Comparison of ENCODE assay signal across 13 mouse cellular contexts in the genomic region with DNA sequence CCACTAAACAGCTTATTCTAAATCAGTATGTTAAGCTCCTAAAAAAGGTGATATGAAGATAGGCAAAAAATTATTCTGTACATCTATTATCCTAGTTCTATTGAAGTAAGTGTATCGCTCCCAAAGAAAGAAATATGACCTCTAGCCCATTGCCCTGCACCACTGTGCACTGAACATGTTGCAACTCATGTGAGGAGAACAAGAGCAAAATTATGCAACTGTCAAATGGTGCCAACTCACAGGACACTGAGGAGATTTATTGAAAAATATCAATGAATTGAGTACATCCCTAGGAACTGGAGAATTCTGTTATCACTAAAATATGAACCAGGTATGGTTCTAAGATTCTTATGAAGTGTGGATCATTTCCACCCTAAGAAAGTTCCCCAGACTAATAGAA.
DNase-seq lines count a peak whose midpoint lies in the region.
"Had no signal": no experiment of that assay in that cellular context is flagged by ENCODE, and none has a peak within 500 bp of the region (broad histone marks: within the 10 kb centered on the region; RNA-seq: fewer than 3 reads in every experiment).

No protein-coding gene starts in this region.

- peak; percentile 1 for DNase-seq in adrenal gland, adult 2 months
- no peak for DNase-seq in adrenal gland, postnatal 36 days
- DNase-seq in adrenal gland, postnatal 14 days, result peak; percentile 16
- no peak for DNase-seq in adrenal gland, adult 8-10 months
- peak; percentile 70 for DNase-seq in fat pad, adult 2 months (ENCODE audit: extremely low read depth, low read depth, low spot score)
- no peak for DNase-seq in kidney, adult 11 months
- DNase-seq: B cell, adult 2 months; cerebellum, adult 11-12 months; cerebellum, adult 2 months; cerebellum, adult 9-10 months; cerebellum, postnatal 10 days; cerebellum, postnatal 25 days; forebrain, postnatal 0 days had no signal

Comparison
In these comparisons a context has a peak if more than half of its experiments do, and no peak if none do; other contexts are left out.
1. DNase-seq: peak in adrenal gland, adult 2 months (single experiment), adrenal gland, postnatal 14 days (single experiment) and fat pad, adult 2 months (single experiment); none in adrenal gland, postnatal 36 days (0 of 2), adrenal gland, adult 8-10 months (single experiment) and kidney, adult 11 months (single experiment).